Mouse (Mus musculus): ENCODE results near the gene Ptn.

DNA sequence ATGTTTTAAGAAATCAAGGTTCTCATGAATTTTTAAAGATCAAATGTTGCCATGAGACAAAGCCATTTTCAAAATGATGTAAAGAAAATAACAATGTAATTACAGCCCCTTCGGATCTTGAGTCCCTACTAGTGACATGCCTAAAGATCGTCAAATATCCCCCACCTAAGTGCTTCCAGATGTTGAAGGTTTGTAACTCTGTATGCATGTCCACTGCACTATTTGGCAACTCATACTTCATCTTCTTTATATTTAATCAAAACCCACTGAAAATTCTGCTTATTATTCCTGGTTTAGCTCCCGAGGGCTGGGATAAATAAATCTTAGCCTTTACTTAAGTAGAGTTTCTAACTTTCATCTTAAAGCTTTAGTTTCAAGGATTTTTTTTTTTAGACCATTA is 31.7 kb upstream of the Ptn start:
- TF ChIP-seq CTCF (conservative IDR thresholded peaks at IDR 0.05; ENCODE audit: low read length) (no peak), POU5F1 (IDR thresholded peaks at IDR 0.05; ENCODE audit: borderline replicate concordance, low read length) (no peak)

Data from E14TG2a.4 (cell line).